Mouse (Mus musculus) brain, embryonic 14.5 days (tissue): ENCODE measurements around the gene Kcnq5. TPM values are rescaled to one million over a fixed set of nuclear protein-coding genes. Genes with fewer than 3 reads are reported as not detected.

ENCODE experiments used
- DNase-seq: peaks from one replicate; pipeline ENCODE4 v3.0.0-alpha.2; 2011; ENCODE audit warnings: low read depth
- CTCF ChIP-seq: fragments of 200-500 bp; IDR thresholded peaks from 2 replicates; pipeline ENCODE4 v1.5.1; 2012; ENCODE audit warnings: inconsistent platforms, mild to moderate bottlenecking, moderate library complexity, borderline replicate concordance; ENCODE audit not compliant: insufficient read depth, insufficient read length; ENCODE audit errors: extremely low read depth
- POLR2A ChIP-seq: fragments of 200-500 bp; IDR thresholded peaks from 2 replicates; pipeline ENCODE4 v1.6.1; 2012; ENCODE audit warnings: mild to moderate bottlenecking, inconsistent platforms, borderline replicate concordance; ENCODE audit not compliant: poor library complexity, insufficient read depth, insufficient read length, severe bottlenecking; ENCODE audit errors: extremely low read depth
- polyA plus RNA-seq: library from polyadenylated mRNA; depleted of rRNA; stranded (reverse); fragments of >200 nt; gene quantifications from 2 replicates; pipeline ENCODE4 v1.2.3, GENCODE M21; 2012; rRNA removed

Kcnq5 gene
- polyA plus RNA-seq: 1.0 and 1.5 TPM in 2 replicates

DNA sequence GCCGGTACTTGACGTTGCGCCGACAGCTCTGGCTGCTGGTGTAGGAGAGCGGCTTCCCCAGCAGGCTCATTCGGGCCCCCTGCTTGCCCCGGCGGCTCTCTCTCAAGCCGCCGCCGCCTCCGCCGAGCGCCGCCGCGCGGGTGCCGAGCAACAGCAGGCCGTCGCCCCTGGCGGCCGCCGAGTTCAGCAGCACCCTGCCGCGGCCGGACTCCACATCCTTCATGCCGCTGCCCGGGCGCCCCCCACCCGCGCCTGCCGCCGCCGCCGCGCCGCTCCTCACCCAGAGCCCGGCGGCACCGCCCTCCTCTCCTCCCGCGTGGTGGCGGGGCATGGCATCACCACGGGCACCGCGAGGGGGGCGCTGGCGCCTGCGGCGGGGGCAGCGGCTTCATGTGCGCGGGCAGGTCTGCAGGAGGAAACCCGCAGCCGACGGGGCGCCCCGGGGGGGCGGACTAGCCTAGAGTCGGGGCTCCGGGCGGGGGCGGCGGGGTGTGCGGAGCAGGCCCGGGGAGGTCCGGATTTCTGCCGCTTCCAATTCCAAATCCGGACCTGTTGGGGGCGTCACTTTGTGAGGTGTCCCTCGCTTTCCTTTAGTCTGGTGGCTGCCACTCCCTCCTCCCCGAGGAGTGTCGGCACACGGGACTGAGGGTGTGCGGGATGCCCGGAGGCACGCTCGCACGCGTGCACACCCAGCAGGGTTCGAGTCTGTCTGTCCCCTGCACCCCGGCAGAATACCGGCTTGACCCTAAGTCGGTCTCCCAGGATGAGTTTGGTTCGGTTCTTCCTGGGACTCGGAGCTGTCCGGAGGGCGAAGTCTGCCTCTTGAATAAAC lies at the start of gene Kcnq5:
Kcnq5 (minus strand) TSS at position 692 of the 832 bp plus-strand sequence.
- DNase-seq: peak; percentile 82
- TF ChIP-seq CTCF (peak; percentile 45; the same call in 1 of the 2 replicates), POLR2A (no peak)

DNA sequence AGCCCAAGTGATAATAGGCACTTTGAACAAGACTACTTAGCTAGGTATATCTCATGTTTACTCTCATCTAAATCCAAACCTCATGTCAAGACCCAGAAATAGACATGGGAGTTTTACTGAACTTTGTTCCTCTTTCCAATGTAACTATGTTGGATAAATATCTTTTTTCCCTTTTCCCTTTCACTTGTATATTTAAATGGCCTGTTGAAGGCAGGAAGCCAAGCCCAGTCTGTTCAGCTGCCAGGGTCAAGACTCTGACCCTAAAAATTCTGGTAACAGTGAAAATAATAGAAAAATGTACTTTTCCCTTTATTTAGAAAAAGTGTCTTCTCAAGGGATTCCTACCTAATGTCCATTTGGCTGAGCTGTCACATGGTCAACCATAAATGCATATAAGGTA lies 18.0 kb upstream of the Kcnq5 start:
- DNase-seq: no peak
- TF ChIP-seq CTCF (no peak), POLR2A (no peak)

DNA sequence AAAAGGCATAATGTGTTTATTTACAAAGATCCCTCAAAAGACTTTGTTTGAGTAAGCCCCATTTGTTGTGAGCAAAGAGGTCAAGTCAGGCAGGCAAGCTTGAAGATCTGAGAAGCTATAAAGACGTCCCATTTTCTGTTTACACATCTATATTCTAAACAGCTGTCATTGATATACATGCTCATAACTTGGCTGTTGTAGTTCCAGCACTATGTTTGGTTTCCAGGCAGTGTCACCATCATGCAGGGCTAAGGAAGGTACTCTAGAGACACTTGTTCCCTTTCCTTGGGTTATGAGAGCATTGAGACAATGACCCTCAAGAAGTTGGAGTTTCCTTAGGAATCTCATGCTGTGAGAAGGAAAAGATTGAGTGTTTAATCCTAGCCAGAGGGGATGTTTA lies 17.6 kb upstream of the Kcnq5 start:
- DNase-seq: no peak
- no peak for TF ChIP-seq CTCF
- no peak for TF ChIP-seq POLR2A

DNA sequence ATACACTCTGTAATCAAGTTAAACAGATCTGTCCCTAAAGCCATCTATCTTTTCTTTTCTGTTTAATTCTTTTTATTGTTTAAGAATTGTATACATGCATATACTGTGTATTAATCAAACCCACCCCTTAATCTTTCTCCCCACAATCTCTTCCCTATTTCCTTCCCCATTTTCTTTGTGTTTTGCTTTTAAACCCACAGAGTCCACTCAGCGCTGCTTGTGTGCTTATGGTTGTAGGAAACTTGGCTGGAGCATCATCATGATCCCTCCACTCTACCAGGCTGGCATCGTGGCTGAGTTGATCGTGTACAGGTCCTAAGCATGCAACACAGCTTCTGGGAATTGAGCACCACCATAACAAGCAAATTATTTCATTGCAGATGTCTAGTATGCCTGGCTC lies 12.3 kb upstream of the Kcnq5 start:
- TF ChIP-seq POLR2A: no peak
- TF ChIP-seq CTCF: no peak
- DNase-seq: no peak

DNA sequence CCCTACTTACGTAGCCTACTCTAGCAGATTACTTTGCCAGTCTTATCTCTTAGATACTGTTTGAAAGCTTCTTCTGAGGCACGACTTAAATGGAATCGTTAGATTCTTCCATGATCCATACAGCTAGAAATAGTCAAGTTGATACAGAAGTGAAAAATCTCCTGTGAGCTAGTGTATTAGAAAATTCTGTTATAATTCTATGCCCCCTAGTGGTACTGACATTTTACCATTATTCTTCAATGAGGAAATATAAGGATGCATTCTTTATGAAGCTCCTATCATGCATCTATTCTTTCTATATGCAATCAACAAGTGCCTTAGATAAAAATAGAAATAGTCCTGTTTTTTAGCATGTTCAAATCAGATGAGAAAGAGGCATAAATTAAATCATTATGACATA lies 5.4 kb upstream of the Kcnq5 start:
- TF ChIP-seq POLR2A (no peak), CTCF (no peak)
- DNase-seq: peak; percentile 48

DNA sequence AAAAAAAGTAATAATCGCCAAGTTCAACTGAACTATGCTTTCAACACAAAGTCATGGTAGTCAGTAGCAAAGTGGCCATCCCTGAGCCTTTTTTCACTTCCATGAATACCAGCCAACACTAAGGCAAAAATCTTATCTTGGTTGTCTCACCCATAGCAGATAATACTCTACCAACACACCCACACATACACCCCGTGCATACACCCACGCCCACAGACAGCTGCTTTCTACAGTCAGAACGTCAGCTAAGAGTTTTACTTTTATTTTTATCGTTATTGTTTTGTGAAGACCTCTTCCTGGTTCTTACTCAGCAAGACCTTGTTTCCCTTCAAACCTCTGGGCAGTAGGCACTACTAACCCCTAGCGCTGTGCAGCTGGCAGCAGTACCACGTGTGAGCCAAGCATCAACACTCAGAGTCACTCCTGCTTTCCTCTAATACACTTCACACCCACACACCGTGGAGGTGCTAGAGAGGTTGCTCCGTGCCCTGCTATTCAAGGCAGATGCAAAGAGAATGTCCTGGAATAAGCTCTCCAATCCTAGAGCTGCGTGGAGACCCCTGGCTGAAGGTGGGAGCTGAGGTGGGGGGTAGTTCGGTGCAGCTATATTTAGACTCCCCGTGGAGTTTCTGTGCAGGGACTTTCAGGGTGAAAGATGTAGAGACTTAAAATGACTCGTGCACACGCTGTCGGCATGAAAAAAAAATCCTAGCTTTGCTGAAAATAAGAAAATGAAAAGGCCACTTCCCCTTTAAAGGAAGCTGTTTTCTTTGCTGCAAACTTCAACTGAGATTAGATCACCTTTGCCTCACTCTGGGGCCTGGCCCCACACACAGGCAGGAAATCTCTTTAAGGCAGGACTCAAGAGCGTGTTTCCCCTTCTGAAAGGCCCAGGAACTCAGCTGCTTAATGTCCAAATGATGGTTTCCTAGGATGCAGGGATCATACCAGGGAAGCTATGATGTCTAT lies 1.4 kb upstream of the Kcnq5 start:
- no peak for TF ChIP-seq CTCF
- TF ChIP-seq POLR2A: no peak
- DNase-seq: no peak

DNA sequence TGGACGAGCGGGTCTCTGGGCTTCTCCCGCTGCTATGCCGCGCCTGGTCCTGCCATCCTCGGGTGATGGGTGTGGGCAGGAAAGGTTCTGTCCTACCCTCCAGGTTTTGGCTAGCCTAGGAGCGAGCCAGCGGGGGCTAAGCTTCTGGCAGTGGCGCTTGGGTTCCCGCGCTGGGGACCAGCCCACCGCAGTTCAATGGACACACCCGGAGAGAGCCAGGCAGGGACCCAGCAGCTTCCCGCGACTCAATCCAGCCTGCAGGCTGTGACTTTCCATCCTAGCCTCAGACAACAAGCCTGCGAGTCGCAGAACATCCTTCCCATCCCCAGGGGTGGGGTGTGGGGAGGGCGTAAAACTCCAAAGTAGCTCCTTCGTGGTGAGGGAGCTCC lies 335 bp upstream of the Kcnq5 start:
- DNase-seq: peak; percentile 35
- TF ChIP-seq CTCF (no peak), POLR2A (no peak)

DNA sequence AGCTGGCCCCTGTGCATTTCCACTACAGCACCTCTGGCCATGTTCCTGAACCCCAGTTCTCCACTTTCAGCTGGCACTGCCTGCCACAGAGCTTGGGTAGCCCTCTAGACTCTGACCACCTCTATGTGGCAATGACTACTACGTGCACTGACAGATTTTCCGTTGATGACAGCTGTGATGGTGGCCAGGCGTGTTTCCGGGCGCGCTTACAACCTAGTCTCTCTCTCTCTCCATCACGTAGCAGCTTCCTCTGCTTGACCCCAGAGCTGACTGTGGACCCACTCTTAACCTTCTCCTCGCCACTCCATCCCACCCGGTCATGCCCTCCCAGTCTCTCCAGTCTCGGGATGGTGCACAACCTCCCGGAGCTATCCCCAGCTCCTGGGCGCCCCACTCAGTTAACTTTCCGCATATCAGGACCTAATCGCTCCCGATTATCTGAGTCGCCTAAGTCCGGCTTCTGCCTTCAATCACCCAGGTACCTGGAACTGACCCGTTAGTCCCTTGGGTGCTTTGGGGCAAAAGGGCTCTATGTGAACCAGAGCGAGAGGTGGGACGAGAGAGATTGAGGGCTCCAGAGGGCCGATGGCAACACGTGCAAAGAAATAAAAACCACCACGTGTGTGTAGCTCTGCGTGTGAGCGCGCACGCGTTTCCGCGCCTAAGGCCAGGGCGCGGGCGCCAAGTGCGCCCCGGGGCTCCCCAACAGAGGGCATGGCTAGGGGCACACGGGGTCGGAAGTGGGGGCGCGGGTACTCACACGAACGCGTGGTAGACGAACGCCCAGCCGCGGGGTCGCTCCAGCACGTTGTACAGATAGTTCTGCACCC lies 1.1 kb downstream of the Kcnq5 start:
- TF ChIP-seq CTCF: 0 out of 2 replicates have a peak, but pooled peaks have one; percentile 4
- no peak for TF ChIP-seq POLR2A

DNA sequence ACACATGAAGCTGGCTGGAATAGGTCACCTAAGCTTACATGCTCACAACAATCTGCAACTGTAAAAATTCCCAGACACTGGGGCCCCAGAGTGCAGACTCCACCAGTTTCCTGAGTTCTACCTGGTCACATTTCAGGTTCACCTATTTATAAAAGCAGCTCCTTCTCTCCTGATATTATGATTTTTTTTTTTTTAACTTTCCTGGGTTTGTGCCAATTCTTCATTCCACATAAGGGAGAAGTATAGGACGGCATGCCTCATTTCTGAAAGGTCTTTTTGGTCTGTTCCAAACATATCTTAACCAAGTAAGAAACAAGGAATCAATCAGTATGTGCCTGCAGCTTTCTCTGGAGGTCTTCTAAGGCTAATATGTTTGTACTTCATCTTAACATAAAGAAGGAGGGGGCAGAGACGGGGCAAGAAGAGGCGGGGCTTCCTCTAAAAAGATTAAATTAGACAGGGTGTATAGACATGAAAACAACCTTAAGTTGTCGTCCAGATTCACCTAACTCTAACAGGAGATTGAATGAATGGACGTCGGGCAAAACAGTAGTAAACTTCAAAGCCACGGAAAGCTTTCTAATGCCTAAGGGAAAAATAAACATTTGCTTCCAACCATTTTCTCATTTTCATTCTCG lies 2.0 kb downstream of the Kcnq5 start:
- TF ChIP-seq CTCF (no peak), POLR2A (no peak)
- no peak for DNase-seq

More for the DNA sequence above, 1.1 kb downstream of the Kcnq5 start:
- DNase-seq: no peak

DNA sequence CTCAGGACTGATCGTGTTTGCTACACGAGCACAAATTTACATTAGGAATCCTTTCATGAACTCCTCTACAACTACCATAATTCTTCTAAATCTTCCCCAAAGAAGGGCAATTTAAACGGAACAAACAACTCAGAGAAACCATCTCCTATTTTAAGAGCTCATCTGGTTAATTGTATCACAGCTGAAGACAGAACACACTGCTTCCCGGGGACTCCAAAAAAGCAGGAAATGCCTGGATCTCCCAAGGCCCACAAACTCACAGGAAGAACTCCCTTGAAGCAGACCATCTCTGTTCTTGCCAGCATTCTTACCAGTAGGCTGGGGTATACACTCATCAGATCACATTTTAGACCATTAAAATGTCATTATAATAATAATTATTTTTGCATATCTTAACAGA lies 3.7 kb downstream of the Kcnq5 start:
- no peak for DNase-seq

More for the DNA sequence above, 3.7 kb downstream of the Kcnq5 start:
- TF ChIP-seq CTCF: no peak
- TF ChIP-seq POLR2A: no peak
